ENCODE assay signal across 8 mouse cellular contexts in genomic region chr4:115738481-115738985, GRCm38 (mm10). TPM values are rescaled to one million over a fixed set of nuclear protein-coding genes. Genes with fewer than 3 reads are reported as not detected.
DNase-seq lines count a peak whose midpoint lies in the region; ATAC-seq and TF ChIP-seq lines count a peak whose summit lies in the region.

No protein-coding gene starts in this region.

- H3K36me3 ChIP-seq in heart, embryonic 10.5 days: peaks cover 23% of the 10 kb centered on the region
- H3K36me3 ChIP-seq in ES-E14 (ENCODE audit: control insufficient read depth, insufficient read depth, low read length, poor library complexity, severe bottlenecking): peaks cover 11% of the 10 kb centered on the region; the same call in 1 of the 2 replicates
- H3K36me3 ChIP-seq in forebrain, embryonic 13.5 days (ENCODE audit: poor library complexity, severe bottlenecking): peaks cover 32% of the 10 kb centered on the region
- peaks cover 27% of the 10 kb centered on the region for H3K36me3 ChIP-seq in limb, embryonic 13.5 days
- peaks cover 10% of the 10 kb centered on the region for H3K36me3 ChIP-seq in stomach, embryonic 14.5 days (ENCODE audit: control insufficient read depth, insufficient read depth, low read length)

- 43% methylated on average over 13 of the region's 13 CpGs for WGBS in heart, embryonic 10.5 days
- 47% methylated on average over 13 of the region's 13 CpGs for WGBS in forebrain, embryonic 13.5 days
- 42% methylated on average over 13 of the region's 13 CpGs for WGBS in limb, embryonic 13.5 days
- WGBS in stomach, embryonic 14.5 days: 41% methylated on average over 13 of the region's 13 CpGs

- in situ Hi-C loops in ES-E14 (cut with MboI; ENCODE audit: low sequenced_read_pairs in 2 of 2, unreplicated experiment in 2 of 2): loop anchor here (10.0 to 25.0 kb wide), 3 partner anchors 156 to 249 kb away; partner anchors contain the start of gene 6430628N08Rik (in 1 of the 2)

- peak overlapping the region; percentile 97 for H3K9ac ChIP-seq in ES-E14 (ENCODE audit: insufficient read depth, low read depth, low read length, poor library complexity, severe bottlenecking)
- peak overlapping the region; percentile 85 for H3K9ac ChIP-seq in forebrain, embryonic 13.5 days
- peak overlapping the region; percentile 89 for H3K9ac ChIP-seq in limb, embryonic 13.5 days
- peak overlapping the region; percentile 54 for H3K9ac ChIP-seq in stomach, embryonic 14.5 days (replicated peaks; ENCODE audit: low read depth, low read length)

- H3K27ac ChIP-seq in heart, embryonic 10.5 days: peak overlapping the region; percentile 91
- no peak overlapping the region for H3K27ac ChIP-seq in ES-E14 (ENCODE audit: insufficient read depth, low read depth, low read length, poor library complexity, severe bottlenecking)
- no peak overlapping the region for H3K27ac ChIP-seq in forebrain, embryonic 13.5 days
- no peak overlapping the region for H3K27ac ChIP-seq in limb, embryonic 13.5 days
- no peak overlapping the region for H3K27ac ChIP-seq in stomach, embryonic 14.5 days (ENCODE audit: low read length)

- peak overlapping the region; percentile 75 for H3K4me2 ChIP-seq in forebrain, embryonic 13.5 days
- H3K4me2 ChIP-seq in limb, embryonic 13.5 days (replicated peaks): peak overlapping the region; percentile 80
- peak overlapping the region; percentile 55 for H3K4me2 ChIP-seq in stomach, embryonic 14.5 days (replicated peaks; ENCODE audit: low read depth, low read length)

- peak overlapping the region; percentile 72 for H3K4me3 ChIP-seq in heart, embryonic 10.5 days
- H3K4me3 ChIP-seq in ES-E14 (ENCODE audit: insufficient read depth in 1 of 2, low read depth in 1 of 2, low read length in 2 of 2, poor library complexity in 1 of 2, severe bottlenecking in 1 of 2): peak overlapping the region; percentile 92 to 99
- H3K4me3 ChIP-seq in forebrain, embryonic 13.5 days: peak overlapping the region; percentile 75
- peak overlapping the region; percentile 75 for H3K4me3 ChIP-seq in limb, embryonic 13.5 days
- H3K4me3 ChIP-seq in stomach, embryonic 14.5 days (ENCODE audit: low read depth, low read length): peak overlapping the region; percentile 71

- H3K27me3 ChIP-seq in heart, embryonic 10.5 days (ENCODE audit: insufficient read depth, poor library complexity, severe bottlenecking): no peaks in the 10 kb centered on the region
- 0 out of 2 replicates have a peak, but pooled peaks cover 3% of the 10 kb centered on the region for H3K27me3 ChIP-seq in forebrain, embryonic 13.5 days
- H3K27me3 ChIP-seq in limb, embryonic 13.5 days: no peaks in the 10 kb centered on the region
- no peaks in the 10 kb centered on the region for H3K27me3 ChIP-seq in stomach, embryonic 14.5 days (ENCODE audit: control insufficient read depth, insufficient read depth, low read length)

- DNase-seq in heart, embryonic 10.5 days (ENCODE audit: low spot score): no peak
- DNase-seq in heart, adult 18-20 months: no peak
- no peak for DNase-seq in ES-E14 (ENCODE audit: low read depth, low spot score)
- DNase-seq in right cerebral cortex, adult 2 months (ENCODE audit: low spot score in 2 of 2): no peak
- DNase-seq in frontal cortex, postnatal 14 days (ENCODE audit: low spot score in 2 of 2): no peak

- no peaks in the 10 kb centered on the region for H3K9me3 ChIP-seq in heart, embryonic 10.5 days
- no peaks in the 10 kb centered on the region for H3K9me3 ChIP-seq in ES-E14 (ENCODE audit: control insufficient read depth, insufficient read depth, low read depth, low read length)
- no peaks in the 10 kb centered on the region for H3K9me3 ChIP-seq in forebrain, embryonic 13.5 days (replicated peaks)
- H3K9me3 ChIP-seq in limb, embryonic 13.5 days: no peaks in the 10 kb centered on the region
- no peaks in the 10 kb centered on the region for H3K9me3 ChIP-seq in stomach, embryonic 14.5 days (ENCODE audit: control insufficient read depth, low read depth, low read length)

- peaks cover 15% of the 10 kb centered on the region for H3K4me1 ChIP-seq in heart, embryonic 10.5 days
- H3K4me1 ChIP-seq in ES-E14 (ENCODE audit: control insufficient read depth in 2 of 2, insufficient read depth in 2 of 2, low read length in 2 of 2, poor library complexity in 1 of 2): peaks cover 2 to 7% of the 10 kb centered on the region in 2 experiments; a peak in 2 of 4 replicates
- H3K4me1 ChIP-seq in forebrain, embryonic 13.5 days: peaks cover 19% of the 10 kb centered on the region
- H3K4me1 ChIP-seq in limb, embryonic 13.5 days: peaks cover 20% of the 10 kb centered on the region
- peaks cover 14% of the 10 kb centered on the region for H3K4me1 ChIP-seq in stomach, embryonic 14.5 days (ENCODE audit: control insufficient read depth, insufficient read depth, low read length)

- ATAC-seq in forebrain, embryonic 13.5 days: no peak
- no peak for ATAC-seq in limb, embryonic 13.5 days (ENCODE audit: low FRiP score, low read depth)
- ATAC-seq in stomach, embryonic 14.5 days (ENCODE audit: insufficient number of reproducible peaks, insufficient read depth, low FRiP score, low read depth): no peak

TF ChIP-seq in ES-E14, 5 proteins besides CTCF, POLR2A, EP300 and RAD21:
- TF ChIP-seq ZNF384 (IDR thresholded peaks at IDR 0.05; ENCODE audit: low read depth, low read length) (no peak), MAFK (IDR thresholded peaks at IDR 0.05; ENCODE audit: insufficient read depth, low read depth, low read length) (no peak), ZC3H11A (IDR thresholded peaks at IDR 0.05; ENCODE audit: borderline replicate concordance, low read depth, low read length) (no peak), HCFC1 (IDR thresholded peaks at IDR 0.05; ENCODE audit: borderline replicate concordance, insufficient read depth, low read length) (no peak), CHD2 (IDR thresholded peaks at IDR 0.05; ENCODE audit: low read depth, low read length) (no peak)
TF ChIP-seq in ES-E14: peak in this region for 0.

RNA-seq across cellular contexts. Expression of gene Efcab14, which starts 1.0 kb away (rescaled TPM):
- 33.2 and 34.4 TPM in 2 replicates for polyA plus RNA-seq in heart, embryonic 10.5 days (2016; fragmentation: Nextera tagmentation; extraction: Ambion mirVana)
- 10 to 100 TPM; 38.8 to 43.8 TPM for total RNA-seq in heart, adult 18-20 months (2021)
- total RNA-seq in ES-E14 (2012; rRNA removed): 17.1 and 20.2 TPM in 2 replicates
- polyA plus RNA-seq in forebrain, embryonic 13.5 days (2015; fragmentation: Nextera tagmentation; extraction: Ambion mirVana): 23.6 and 23.7 TPM in 2 replicates
- polyA plus RNA-seq in limb, embryonic 13.5 days (2015; fragmentation: Nextera tagmentation; extraction: Ambion mirVana): 31.6 and 32.1 TPM in 2 replicates
- polyA plus RNA-seq in stomach, embryonic 14.5 days (2014; fragmentation: Nextera tagmentation; extraction: Ambion mirVana): 54.2 and 55.7 TPM in 2 replicates

RNA-seq across cellular contexts. Expression of gene Tex38, which starts 42.3 kb away (rescaled TPM):
- 0.55 and 0.62 TPM in 2 replicates for polyA plus RNA-seq in heart, embryonic 10.5 days (2016; fragmentation: Nextera tagmentation; extraction: Ambion mirVana)
- 1 to 10 TPM in 1 of 2 experiments, under 1 TPM in 1; 0.45 to 1.9 TPM for total RNA-seq in heart, adult 18-20 months (2021)
- total RNA-seq in ES-E14 (2012; rRNA removed): 0.74 TPM in 1 of 2 replicates, not detected in the other
- 0.38 TPM in 1 of 2 replicates, not detected in the other for polyA plus RNA-seq in forebrain, embryonic 13.5 days (2015; fragmentation: Nextera tagmentation; extraction: Ambion mirVana)
- polyA plus RNA-seq in limb, embryonic 13.5 days (2015; fragmentation: Nextera tagmentation; extraction: Ambion mirVana): 0.31 and 0.50 TPM in 2 replicates
- polyA plus RNA-seq in stomach, embryonic 14.5 days (2014; fragmentation: Nextera tagmentation; extraction: Ambion mirVana): 0.65 and 1.1 TPM in 2 replicates

RNA-seq across cellular contexts. Expression of gene Atpaf1, which starts 46.1 kb away (rescaled TPM):
- 60.0 and 67.2 TPM in 2 replicates for polyA plus RNA-seq in heart, embryonic 10.5 days (2016; fragmentation: Nextera tagmentation; extraction: Ambion mirVana)
- 100 to 1,000 TPM; 105 to 129 TPM for total RNA-seq in heart, adult 18-20 months (2021)
- 17.8 and 22.1 TPM in 2 replicates for total RNA-seq in ES-E14 (2012; rRNA removed)
- polyA plus RNA-seq in forebrain, embryonic 13.5 days (2015; fragmentation: Nextera tagmentation; extraction: Ambion mirVana): 31.1 and 35.8 TPM in 2 replicates
- 60.5 and 60.8 TPM in 2 replicates for polyA plus RNA-seq in limb, embryonic 13.5 days (2015; fragmentation: Nextera tagmentation; extraction: Ambion mirVana)
- 48.1 and 65.1 TPM in 2 replicates for polyA plus RNA-seq in stomach, embryonic 14.5 days (2014; fragmentation: Nextera tagmentation; extraction: Ambion mirVana)
